Mouse (Mus musculus): ENCODE data around the gene Pdzd4. TPM values are rescaled to one million over a fixed set of nuclear protein-coding genes. Genes with fewer than 3 reads are reported as not detected.

The Pdzd4 gene
- polyA plus RNA-seq, 1 experiment from 2014 or later: 0.37 TPM

- no peak overlapping the region for H3K27ac ChIP-seq
- H3K9me3 ChIP-seq (replicated peaks; ENCODE audit: low read length): no peaks in the 10 kb centered on the region
- no peak overlapping the region for H3K4me2 ChIP-seq (ENCODE audit: low read length)
- ATAC-seq (replicated peaks; ENCODE audit: low FRiP score, low read depth) (no peak), DNase-seq (ENCODE audit: low spot score) (no peak)
- H3K9ac ChIP-seq (ENCODE audit: low read depth, low read length): no peak overlapping the region
- no peaks in the 10 kb centered on the region for H3K4me1 ChIP-seq (replicated peaks; ENCODE audit: insufficient read depth, low read length)
- no peak for TF ChIP-seq CTCF (IDR thresholded peaks at IDR 0.05; ENCODE audit: low read depth)
- H3K4me3 ChIP-seq (replicated peaks; ENCODE audit: low read depth, low read length): no peak overlapping the region
- H3K36me3 ChIP-seq (ENCODE audit: insufficient read depth, low read length): no peaks in the 10 kb centered on the region
- H3K27me3 ChIP-seq (ENCODE audit: insufficient read depth, low read length): no peaks in the 10 kb centered on the region
Observed at GRCm38 (mm10) chrX:73793039-73793438, 31.7 kb downstream of the Pdzd4 start.

- Histone ChIP-seq H3K27ac (no peak overlapping the region), H3K4me1 (replicated peaks; ENCODE audit: insufficient read depth, low read length) (no peaks in the 10 kb centered on the region), H3K36me3 (ENCODE audit: insufficient read depth, low read length) (no peaks in the 10 kb centered on the region), H3K9me3 (replicated peaks; ENCODE audit: low read length) (no peaks in the 10 kb centered on the region), H3K27me3 (ENCODE audit: insufficient read depth, low read length) (no peaks in the 10 kb centered on the region), H3K4me3 (replicated peaks; ENCODE audit: low read depth, low read length) (no peak overlapping the region), H3K4me2 (ENCODE audit: low read length) (peak overlapping the region; percentile 60), H3K9ac (ENCODE audit: low read depth, low read length) (0 out of 2 replicates have a peak overlapping the region, but pooled peaks have one; percentile 18)
- no peak for TF ChIP-seq CTCF (IDR thresholded peaks at IDR 0.05; ENCODE audit: low read depth)
- 89% methylated on average over 1 of the region's 1 CpGs for WGBS
- ATAC-seq (replicated peaks; ENCODE audit: low FRiP score, low read depth): no peak
- no peak for DNase-seq (ENCODE audit: low spot score)
Observed at GRCm38 (mm10) chrX:73788501-73788900, 36.3 kb downstream of the Pdzd4 start.

DNA sequence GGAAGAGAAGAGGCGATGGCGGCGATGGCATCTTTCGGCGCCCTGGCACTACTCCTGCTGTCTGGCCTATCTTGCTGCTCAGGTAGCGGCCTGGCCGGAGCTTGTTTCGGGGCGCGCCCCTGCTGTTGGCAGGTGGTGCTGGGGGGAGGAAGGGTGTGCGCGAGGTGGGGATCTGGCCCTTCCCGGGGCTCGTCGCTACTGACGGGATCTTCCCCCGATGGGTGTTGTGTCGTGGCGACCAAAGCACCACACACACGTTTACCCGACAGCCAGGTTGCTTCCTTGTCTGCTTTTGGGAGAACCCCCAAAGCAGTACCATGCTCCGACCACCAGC lies 37.6 kb downstream of the Pdzd4 start:
- Histone ChIP-seq H3K9me3 (replicated peaks; ENCODE audit: low read length) (no peaks in the 10 kb centered on the region), H3K4me3 (replicated peaks; ENCODE audit: low read depth, low read length) (peak overlapping the region; percentile 50), H3K4me2 (ENCODE audit: low read length) (peak overlapping the region; percentile 60), H3K4me1 (replicated peaks; ENCODE audit: insufficient read depth, low read length) (no peaks in the 10 kb centered on the region), H3K9ac (ENCODE audit: low read depth, low read length) (peak overlapping the region; percentile 65), H3K36me3 (ENCODE audit: insufficient read depth, low read length) (no peaks in the 10 kb centered on the region), H3K27ac (peak overlapping the region; percentile 75), H3K27me3 (ENCODE audit: insufficient read depth, low read length) (no peaks in the 10 kb centered on the region)
- TF ChIP-seq CTCF (IDR thresholded peaks at IDR 0.05; ENCODE audit: low read depth): no peak
- peak; percentile 23 for ATAC-seq (replicated peaks; ENCODE audit: low FRiP score, low read depth)
- WGBS: 27% methylated on average over 22 of the region's 22 CpGs
- DNase-seq (ENCODE audit: low spot score): no peak

DNA sequence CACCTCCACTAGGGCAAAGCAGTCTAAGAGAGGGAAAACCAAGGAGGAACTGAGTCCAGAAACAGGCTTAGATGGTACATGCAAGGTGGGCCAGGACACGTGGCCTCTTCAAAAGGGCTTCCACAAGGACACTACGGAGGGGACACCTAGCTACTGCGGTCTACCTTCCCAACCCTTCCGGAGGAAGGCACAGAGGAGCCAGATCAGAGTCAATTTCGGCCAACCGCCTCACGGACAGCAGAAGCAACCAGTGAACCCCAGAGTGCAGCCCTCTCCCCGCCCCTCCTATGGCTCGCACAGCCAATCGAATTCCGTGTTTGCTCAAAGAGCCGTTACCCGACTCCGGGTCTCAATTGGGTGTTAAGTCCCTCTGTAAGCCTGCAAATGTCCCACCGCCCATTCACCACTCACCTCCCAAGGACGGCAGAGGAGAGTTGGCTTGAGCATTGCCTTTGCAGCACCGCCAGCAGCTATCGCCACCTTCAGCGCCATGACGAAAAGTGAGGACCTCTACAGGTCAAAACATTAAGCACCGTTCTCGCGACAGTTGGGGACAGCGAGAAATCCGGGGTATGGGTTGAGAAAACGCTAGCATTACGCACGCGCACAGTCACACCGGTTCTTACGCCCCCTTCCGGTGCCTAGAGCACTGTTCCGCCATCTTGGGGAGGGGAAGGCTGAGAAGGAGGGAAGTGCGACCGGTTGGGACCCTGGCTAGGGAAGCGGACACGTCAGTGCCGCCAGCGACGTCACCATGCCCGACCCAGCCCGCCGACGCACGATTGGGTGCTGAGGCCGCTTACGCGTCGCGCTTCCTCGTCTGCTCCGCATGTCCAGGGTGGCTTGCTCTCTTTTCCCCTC lies 38.2 kb downstream of the Pdzd4 start, which contains the start of the genes Idh3g and Ssr4:
Idh3g (minus strand) TSS at position 534 of the 861 bp plus-strand sequence.
Ssr4 (plus strand) TSS at position 665 of the 861 bp plus-strand sequence.
- peak; percentile 62 for TF ChIP-seq CTCF (IDR thresholded peaks at IDR 0.05; ENCODE audit: low read depth)
- Histone ChIP-seq H3K4me3 (replicated peaks; ENCODE audit: low read depth, low read length) (peak within 1 kb of the TSS; percentile 50), H3K4me1 (replicated peaks; ENCODE audit: insufficient read depth, low read length) (no peaks in the 10 kb centered on the region), H3K9me3 (replicated peaks; ENCODE audit: low read length) (no peaks in the 10 kb centered on the region), H3K36me3 (ENCODE audit: insufficient read depth, low read length) (no peaks in the 10 kb centered on the region), H3K27ac (peak within 1 kb of the TSS; percentile 88), H3K9ac (ENCODE audit: low read depth, low read length) (peak within 1 kb of the TSS; percentile 65), H3K27me3 (ENCODE audit: insufficient read depth, low read length) (no peaks in the 10 kb centered on the region), H3K4me2 (ENCODE audit: low read length) (peak within 1 kb of the TSS; percentile 67)
- DNase-seq (ENCODE audit: low spot score) (peak; percentile 97), ATAC-seq (replicated peaks; ENCODE audit: low FRiP score, low read depth) (peak; percentile 97)
- WGBS: 24% methylated on average over 52 of the region's 52 CpGs

DNA sequence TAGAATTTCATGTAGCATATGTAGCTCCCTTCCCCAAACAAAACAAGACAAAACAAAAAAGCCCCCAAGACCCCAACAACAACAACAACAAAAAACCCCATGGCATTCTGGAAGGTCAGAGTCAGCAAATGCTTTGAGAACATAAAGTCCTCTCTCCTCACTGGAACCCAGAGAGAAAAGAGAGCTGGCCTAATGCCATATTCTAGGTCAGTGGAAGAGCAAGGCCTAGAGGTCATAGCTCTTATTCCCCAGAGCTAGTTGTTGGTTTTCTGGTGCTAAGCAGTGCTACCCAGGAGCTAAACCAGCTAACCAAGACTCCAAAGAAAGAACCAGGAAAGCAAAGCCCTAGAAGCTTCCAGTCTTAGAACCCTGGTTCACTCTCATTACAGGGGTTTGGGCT lies 39.1 kb downstream of the Pdzd4 start:
- no peaks in the 10 kb centered on the region for H3K27me3 ChIP-seq (ENCODE audit: insufficient read depth, low read length)
- ATAC-seq (replicated peaks; ENCODE audit: low FRiP score, low read depth): no peak
- no peaks in the 10 kb centered on the region for H3K9me3 ChIP-seq (replicated peaks; ENCODE audit: low read length)
- H3K9ac ChIP-seq (ENCODE audit: low read depth, low read length): peak overlapping the region; percentile 59
- no peak for TF ChIP-seq CTCF (IDR thresholded peaks at IDR 0.05; ENCODE audit: low read depth)
- H3K27ac ChIP-seq: peak overlapping the region; percentile 88
- no peak for DNase-seq (ENCODE audit: low spot score)
- H3K4me3 ChIP-seq (replicated peaks; ENCODE audit: low read depth, low read length): peak overlapping the region; percentile 50
- H3K4me1 ChIP-seq (replicated peaks; ENCODE audit: insufficient read depth, low read length): no peaks in the 10 kb centered on the region
- peak overlapping the region; percentile 67 for H3K4me2 ChIP-seq (ENCODE audit: low read length)
- H3K36me3 ChIP-seq (ENCODE audit: insufficient read depth, low read length): no peaks in the 10 kb centered on the region

GRCm38 (mm10) chrX:73782227-73782626 lies 42.5 kb downstream of the Pdzd4 start:
- H3K4me2 ChIP-seq (ENCODE audit: low read length): no peak overlapping the region
- no peak overlapping the region for H3K27ac ChIP-seq
- no peak for ATAC-seq (replicated peaks; ENCODE audit: low FRiP score, low read depth)
- no peak for TF ChIP-seq CTCF (IDR thresholded peaks at IDR 0.05; ENCODE audit: low read depth)
- peaks cover 4% of the 10 kb centered on the region; the same call in 1 of the 2 replicates for H3K36me3 ChIP-seq (ENCODE audit: insufficient read depth, low read length)
- no peaks in the 10 kb centered on the region for H3K4me1 ChIP-seq (replicated peaks; ENCODE audit: insufficient read depth, low read length)
- no peaks in the 10 kb centered on the region for H3K9me3 ChIP-seq (replicated peaks; ENCODE audit: low read length)
- DNase-seq (ENCODE audit: low spot score): no peak
- H3K27me3 ChIP-seq (ENCODE audit: insufficient read depth, low read length): no peaks in the 10 kb centered on the region
- H3K9ac ChIP-seq (ENCODE audit: low read depth, low read length): no peak overlapping the region
- no peak overlapping the region for H3K4me3 ChIP-seq (replicated peaks; ENCODE audit: low read depth, low read length)
- WGBS: 81% methylated on average over 3 of the region's 3 CpGs

Measured in kidney, postnatal 0 days (tissue).